Mouse (Mus musculus): ENCODE data around the gene Rsc1a1. TPM values are rescaled to one million over a fixed set of nuclear protein-coding genes. Genes with fewer than 3 reads are reported as not detected.

The Rsc1a1 gene
- total RNA-seq (2014; rRNA removed) (16.3 and 30.3 TPM in 2 replicates), polyA plus RNA-seq (2012; rRNA removed) (52.0 and 70.9 TPM in 2 replicates)

DNA sequence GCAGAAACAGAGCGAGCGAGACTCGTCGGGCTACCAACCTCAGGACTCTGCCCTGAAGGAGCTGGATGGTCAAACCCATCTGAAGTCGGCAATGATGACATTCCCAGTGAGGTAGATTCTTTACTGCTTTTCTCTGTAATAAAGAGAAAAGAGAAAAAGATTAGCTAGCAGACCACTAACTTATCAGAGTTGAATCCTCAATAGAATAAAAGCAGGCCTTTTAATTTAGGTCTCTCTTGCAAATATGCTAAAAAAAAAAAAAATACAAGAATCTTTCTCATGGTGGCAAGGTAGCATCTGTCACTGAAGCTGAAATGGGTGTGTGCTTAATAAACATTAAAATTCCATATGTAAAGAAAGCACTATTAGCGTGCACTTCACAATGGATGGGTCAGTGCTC lies at the start of gene Rsc1a1:
TSS of gene Rsc1a1 (minus strand) at position 101 of the 400 bp plus-strand sequence.
- no peak for DNase-seq (ENCODE audit: extremely low read depth, low read depth, low spot score)
- Histone ChIP-seq H3K79me2 (ENCODE audit: control insufficient read depth, insufficient read depth, low read length) (no peaks in the 10 kb centered on the region), H3K4me3 (ENCODE audit: insufficient read depth, low read depth, low read length) (no peak within 1 kb of the TSS), H3K4me1 (ENCODE audit: control insufficient read depth, insufficient read depth, low read length) (peaks cover 4% of the 10 kb centered on the region), H3K36me3 (ENCODE audit: control insufficient read depth, insufficient read depth, low read length) (peaks cover 73% of the 10 kb centered on the region), H3K27me3 (ENCODE audit: control insufficient read depth, insufficient read depth, low read length) (no peaks in the 10 kb centered on the region), H3K9ac (ENCODE audit: low read depth, low read length) (no peak within 1 kb of the TSS), H3K27ac (replicated peaks; ENCODE audit: insufficient read depth, low read depth, low read length) (no peak within 1 kb of the TSS)
- whole genome bisulfite sequencing: 96% methylated on average over 6 of the region's 6 CpGs
- TF ChIP-seq CTCF (IDR thresholded peaks at IDR 0.05; ENCODE audit: low read depth, low read length) (no peak), POLR2A (IDR thresholded peaks at IDR 0.05; ENCODE audit: extremely low read depth, insufficient read depth, low read length) (no peak)

DNA sequence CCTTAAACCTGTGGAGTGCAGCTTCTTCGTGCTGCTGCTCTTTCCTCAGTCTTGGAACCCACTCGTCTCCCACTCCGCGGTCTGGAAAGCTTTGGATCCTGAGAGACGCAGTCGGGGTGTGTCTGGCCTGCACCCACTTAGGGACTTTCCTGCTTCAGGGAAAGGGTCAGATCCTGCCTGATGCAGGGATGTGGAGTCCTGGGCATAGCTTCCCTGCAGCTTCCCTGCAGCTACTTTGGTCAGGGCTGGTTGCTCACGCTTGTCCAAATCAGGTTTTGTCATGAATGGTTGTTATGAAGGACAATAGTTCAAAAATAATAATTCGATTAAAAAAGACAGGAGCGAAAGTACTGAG lies 49.8 kb upstream of the Rsc1a1 start:
- Histone ChIP-seq H3K27me3 (ENCODE audit: control insufficient read depth, insufficient read depth, low read length) (no peaks in the 10 kb centered on the region), H3K79me2 (ENCODE audit: control insufficient read depth, insufficient read depth, low read length) (no peaks in the 10 kb centered on the region; the same call in 1 of the 2 replicates), H3K4me1 (ENCODE audit: control insufficient read depth, insufficient read depth, low read length) (peaks cover 17% of the 10 kb centered on the region), H3K36me3 (ENCODE audit: control insufficient read depth, insufficient read depth, low read length) (no peaks in the 10 kb centered on the region), H3K4me3 (ENCODE audit: insufficient read depth, low read depth, low read length) (no peak overlapping the region), H3K27ac (replicated peaks; ENCODE audit: insufficient read depth, low read depth, low read length) (no peak overlapping the region), H3K9ac (ENCODE audit: low read depth, low read length) (no peak overlapping the region)
- TF ChIP-seq POLR2A (IDR thresholded peaks at IDR 0.05; ENCODE audit: extremely low read depth, insufficient read depth, low read length) (no peak), CTCF (IDR thresholded peaks at IDR 0.05; ENCODE audit: low read depth, low read length) (no peak)
- 47% methylated on average over 9 of the region's 9 CpGs for WGBS
- no peak for DNase-seq (ENCODE audit: extremely low read depth, low read depth, low spot score)

DNA sequence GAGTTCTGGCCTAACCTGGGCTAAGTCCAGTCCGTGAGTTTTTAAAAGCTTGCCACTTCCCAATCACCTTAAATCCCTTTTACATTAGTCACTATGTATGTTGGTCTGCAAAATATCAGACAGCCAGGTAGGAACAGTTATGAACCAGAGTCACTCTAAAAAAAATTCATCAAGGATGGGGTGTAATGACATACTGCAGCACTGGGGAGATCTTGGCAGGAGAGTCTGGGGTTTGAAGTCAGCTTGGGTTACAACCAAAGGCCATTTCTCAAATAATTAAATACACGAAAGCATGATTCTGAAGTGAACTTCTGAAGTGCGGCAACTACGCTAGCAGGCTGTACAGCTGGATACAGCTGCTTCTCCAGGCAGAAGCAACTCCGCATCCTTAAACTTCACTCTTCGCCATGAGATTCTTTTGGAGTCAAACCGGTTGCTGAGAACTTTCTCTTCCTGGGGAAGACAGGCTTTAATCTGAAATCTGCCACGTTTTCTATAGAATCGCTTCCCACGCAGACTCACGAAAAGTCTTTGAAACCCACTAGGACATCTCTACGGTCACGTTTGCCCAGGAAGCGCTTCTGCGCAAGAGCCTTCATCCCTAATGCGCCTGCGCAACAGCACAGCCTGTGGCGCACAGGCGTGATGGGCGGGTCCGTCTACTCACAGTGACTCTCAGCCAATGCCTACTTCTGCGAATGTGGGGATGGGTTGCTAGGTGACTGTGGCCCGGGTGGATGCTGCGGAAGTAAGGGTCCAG lies 49.2 kb upstream of the Rsc1a1 start:
- peak; percentile 78 for DNase-seq (ENCODE audit: extremely low read depth, low read depth, low spot score)
- Histone ChIP-seq H3K4me1 (ENCODE audit: control insufficient read depth, insufficient read depth, low read length) (peaks cover 21% of the 10 kb centered on the region), H3K79me2 (ENCODE audit: control insufficient read depth, insufficient read depth, low read length) (no peaks in the 10 kb centered on the region; the same call in 1 of the 2 replicates), H3K27me3 (ENCODE audit: control insufficient read depth, insufficient read depth, low read length) (no peaks in the 10 kb centered on the region), H3K9ac (ENCODE audit: low read depth, low read length) (peak overlapping the region; percentile 14; the same call in 1 of the 2 replicates), H3K36me3 (ENCODE audit: control insufficient read depth, insufficient read depth, low read length) (no peaks in the 10 kb centered on the region), H3K4me3 (ENCODE audit: insufficient read depth, low read depth, low read length) (peak overlapping the region; percentile 31; the same call in 1 of the 2 replicates), H3K27ac (replicated peaks; ENCODE audit: insufficient read depth, low read depth, low read length) (0 out of 2 replicates have a peak overlapping the region, but pooled peaks have one; percentile 11)
- 0 out of 2 replicates have a peak, but pooled peaks have one; percentile 24 for TF ChIP-seq POLR2A (IDR thresholded peaks at IDR 0.05; ENCODE audit: extremely low read depth, insufficient read depth, low read length)
- no peak for TF ChIP-seq CTCF (IDR thresholded peaks at IDR 0.05; ENCODE audit: low read depth, low read length)
- 14% methylated on average over 24 of the region's 24 CpGs for WGBS

DNA sequence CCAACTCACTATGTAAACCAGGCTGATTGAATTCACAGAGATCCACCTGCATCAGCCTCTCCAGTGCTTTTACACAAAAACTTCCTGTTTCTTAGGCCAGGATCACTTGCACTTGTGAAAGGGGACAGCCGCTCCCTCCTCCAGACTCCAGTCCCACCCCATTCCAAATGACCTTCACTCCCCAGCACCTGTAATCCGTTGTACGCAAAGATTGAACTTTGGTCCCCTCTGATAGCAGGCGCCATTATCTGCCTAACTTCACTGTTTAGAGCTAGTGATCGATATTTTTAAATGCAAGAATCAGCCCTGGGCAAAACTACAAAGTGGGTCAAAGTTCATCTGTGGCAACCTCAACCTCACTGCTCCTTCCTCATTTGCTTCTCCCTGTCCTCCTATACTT lies 46.4 kb upstream of the Rsc1a1 start:
- 17% methylated on average over 5 of the region's 5 CpGs for WGBS
- Histone ChIP-seq H3K36me3 (ENCODE audit: control insufficient read depth, insufficient read depth, low read length) (no peaks in the 10 kb centered on the region), H3K27ac (replicated peaks; ENCODE audit: insufficient read depth, low read depth, low read length) (peak overlapping the region; percentile 94), H3K27me3 (ENCODE audit: control insufficient read depth, insufficient read depth, low read length) (no peaks in the 10 kb centered on the region), H3K4me1 (ENCODE audit: control insufficient read depth, insufficient read depth, low read length) (peaks cover 32% of the 10 kb centered on the region), H3K9ac (ENCODE audit: low read depth, low read length) (no peak overlapping the region), H3K4me3 (ENCODE audit: insufficient read depth, low read depth, low read length) (no peak overlapping the region), H3K79me2 (ENCODE audit: control insufficient read depth, insufficient read depth, low read length) (no peaks in the 10 kb centered on the region; the same call in 1 of the 2 replicates)
- DNase-seq (ENCODE audit: extremely low read depth, low read depth, low spot score): peak; percentile 100
- TF ChIP-seq POLR2A (IDR thresholded peaks at IDR 0.05; ENCODE audit: extremely low read depth, insufficient read depth, low read length): no peak
- TF ChIP-seq CTCF (IDR thresholded peaks at IDR 0.05; ENCODE audit: low read depth, low read length): no peak

DNA sequence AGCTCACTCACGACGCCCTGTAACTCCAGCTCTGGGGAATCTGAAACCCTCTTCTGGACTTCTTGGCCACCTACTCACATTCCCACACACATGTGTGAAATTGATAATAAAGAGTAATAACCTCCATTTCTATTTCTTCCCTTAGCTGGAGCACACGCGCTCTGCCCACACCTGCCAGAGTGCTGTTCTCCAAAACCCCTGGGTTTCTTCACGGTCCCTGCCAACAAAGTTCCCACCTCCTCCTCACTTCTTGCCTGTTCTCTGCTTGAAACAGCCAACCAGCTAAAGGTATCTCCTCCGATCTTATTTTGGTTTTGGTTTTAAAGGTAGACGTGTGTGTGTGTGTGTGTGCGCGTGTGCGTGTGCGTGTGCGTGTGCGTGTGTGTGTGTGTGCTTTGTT lies 45.0 kb upstream of the Rsc1a1 start:
- H3K4me1 ChIP-seq (ENCODE audit: control insufficient read depth, insufficient read depth, low read length): peaks cover 35% of the 10 kb centered on the region
- no peaks in the 10 kb centered on the region for H3K36me3 ChIP-seq (ENCODE audit: control insufficient read depth, insufficient read depth, low read length)
- no peaks in the 10 kb centered on the region for H3K27me3 ChIP-seq (ENCODE audit: control insufficient read depth, insufficient read depth, low read length)
- no peak overlapping the region for H3K4me3 ChIP-seq (ENCODE audit: insufficient read depth, low read depth, low read length)
- no peak overlapping the region for H3K9ac ChIP-seq (ENCODE audit: low read depth, low read length)
- no peak for DNase-seq (ENCODE audit: extremely low read depth, low read depth, low spot score)
- TF ChIP-seq CTCF (IDR thresholded peaks at IDR 0.05; ENCODE audit: low read depth, low read length) (no peak), POLR2A (IDR thresholded peaks at IDR 0.05; ENCODE audit: extremely low read depth, insufficient read depth, low read length) (no peak)
- 76% methylated on average over 13 of the region's 13 CpGs for WGBS
- H3K27ac ChIP-seq (replicated peaks; ENCODE audit: insufficient read depth, low read depth, low read length): peak overlapping the region; percentile 85
- no peaks in the 10 kb centered on the region; the same call in 1 of the 2 replicates for H3K79me2 ChIP-seq (ENCODE audit: control insufficient read depth, insufficient read depth, low read length)

DNA sequence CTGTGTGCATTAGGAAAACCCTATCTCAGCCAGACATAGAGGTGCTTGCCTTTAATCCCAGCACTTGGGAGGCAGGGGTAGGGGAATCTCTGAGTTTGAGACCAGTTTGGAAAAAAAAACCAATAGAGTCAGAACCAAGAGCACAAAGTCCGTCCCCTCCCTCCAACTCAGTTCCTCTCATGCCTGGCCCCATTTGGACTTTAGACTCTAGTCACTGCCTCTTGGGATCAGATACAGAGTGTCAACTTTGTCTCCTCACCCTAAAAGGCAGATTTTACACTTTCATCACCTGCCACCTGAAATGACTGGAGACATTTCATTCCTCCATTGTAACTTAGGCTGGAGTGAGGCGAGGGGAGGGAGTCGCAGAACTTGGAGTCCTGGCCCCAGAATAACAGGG lies 43.9 kb upstream of the Rsc1a1 start:
- no peak overlapping the region for H3K4me3 ChIP-seq (ENCODE audit: insufficient read depth, low read depth, low read length)
- H3K36me3 ChIP-seq (ENCODE audit: control insufficient read depth, insufficient read depth, low read length): no peaks in the 10 kb centered on the region
- peak; percentile 97 for DNase-seq (ENCODE audit: extremely low read depth, low read depth, low spot score)
- no peaks in the 10 kb centered on the region; the same call in 1 of the 2 replicates for H3K79me2 ChIP-seq (ENCODE audit: control insufficient read depth, insufficient read depth, low read length)
- peak overlapping the region; percentile 75 for H3K9ac ChIP-seq (ENCODE audit: low read depth, low read length)
- H3K4me1 ChIP-seq (ENCODE audit: control insufficient read depth, insufficient read depth, low read length): peaks cover 43% of the 10 kb centered on the region
- H3K27me3 ChIP-seq (ENCODE audit: control insufficient read depth, insufficient read depth, low read length): no peaks in the 10 kb centered on the region
- peak overlapping the region; percentile 99 for H3K27ac ChIP-seq (replicated peaks; ENCODE audit: insufficient read depth, low read depth, low read length)
- TF ChIP-seq CTCF (IDR thresholded peaks at IDR 0.05; ENCODE audit: low read depth, low read length) (no peak), POLR2A (IDR thresholded peaks at IDR 0.05; ENCODE audit: extremely low read depth, insufficient read depth, low read length) (no peak)
- 25% methylated on average over 3 of the region's 3 CpGs for WGBS
